Mouse (Mus musculus) kidney, adult 8-10 months (tissue): ENCODE results near the gene A930002H24Rik.
"Not testable (repeated sequence)": the region's sequence is repeated elsewhere in the genome, so short reads cannot be mapped to it uniquely, and the experiment has no call there.

Source experiments
- DNase-seq, 2 experiments: peaks; one replicate each; pipeline ENCODE4 v3.0.0; 2022

A930002H24Rik gene

GRCm38 (mm10) chr17:63863647-63864149, at the start of gene A930002H24Rik:
Gene A930002H24Rik, minus strand, starts transcription at chr17:63863791.
- peak; percentile 98 to 99 for DNase-seq

GRCm38 (mm10) chr17:63909297-63909696, 45.7 kb upstream of the A930002H24Rik start:
- no peak for DNase-seq

- DNase-seq: no peak
These were observed 33.5 kb upstream of the A930002H24Rik start for GRCm38 (mm10) chr17:63897050-63897449.

GRCm38 (mm10) chr17:63895829-63896228, 32.2 kb upstream of the A930002H24Rik start:
- no peak for DNase-seq

- no peak for DNase-seq
These were observed 27.0 kb upstream of the A930002H24Rik start for GRCm38 (mm10) chr17:63890611-63891010.

GRCm38 (mm10) chr17:63886988-63887387, 23.4 kb upstream of the A930002H24Rik start:
- DNase-seq: no peak

- DNase-seq: no peak
These were observed 16.4 kb upstream of the A930002H24Rik start for GRCm38 (mm10) chr17:63880009-63880408.

GRCm38 (mm10) chr17:63878889-63879288, 15.3 kb upstream of the A930002H24Rik start:
- DNase-seq: no peak

- DNase-seq: no peak
These were observed 8.2 kb upstream of the A930002H24Rik start for GRCm38 (mm10) chr17:63871773-63872172.

- DNase-seq: no peak
These were observed 580 bp upstream of the A930002H24Rik start for GRCm38 (mm10) chr17:63864171-63864571.

GRCm38 (mm10) chr17:63863012-63863630, 470 bp downstream of the A930002H24Rik start, which contains the start of gene Fer:
Gene Fer, plus strand, starts transcription at chr17:63863062.
- DNase-seq: no peak

- DNase-seq: no peak
These were observed 1.2 kb downstream of the A930002H24Rik start for GRCm38 (mm10) chr17:63862399-63862798.

- DNase-seq: no peak
These were observed 2.6 kb downstream of the A930002H24Rik start for GRCm38 (mm10) chr17:63860988-63861387.

GRCm38 (mm10) chr17:63857023-63857544, 6.5 kb downstream of the A930002H24Rik start:
- DNase-seq: no peak

GRCm38 (mm10) chr17:63850016-63850415, 13.6 kb downstream of the A930002H24Rik start:
- DNase-seq: no peak

GRCm38 (mm10) chr17:63849566-63849965, 14.0 kb downstream of the A930002H24Rik start:
- peak; percentile 81 to 82 for DNase-seq

GRCm38 (mm10) chr17:63849151-63849550, 14.4 kb downstream of the A930002H24Rik start:
- no peak for DNase-seq

GRCm38 (mm10) chr17:63845766-63846165, 17.8 kb downstream of the A930002H24Rik start:
- not testable (repeated sequence) for DNase-seq

GRCm38 (mm10) chr17:63844936-63845335, 18.7 kb downstream of the A930002H24Rik start:
- no peak for DNase-seq

- no peak for DNase-seq
These were observed 21.4 kb downstream of the A930002H24Rik start for GRCm38 (mm10) chr17:63842226-63842625.

- DNase-seq: no peak
These were observed 23.8 kb downstream of the A930002H24Rik start for GRCm38 (mm10) chr17:63839636-63840269.

GRCm38 (mm10) chr17:63838144-63838543, 25.4 kb downstream of the A930002H24Rik start:
- DNase-seq: no peak

- DNase-seq: no peak
These were observed 26.9 kb downstream of the A930002H24Rik start for GRCm38 (mm10) chr17:63836641-63837040.

GRCm38 (mm10) chr17:63836223-63836622, 27.4 kb downstream of the A930002H24Rik start:
- no peak for DNase-seq
